Mouse (Mus musculus) MEL (cell line): ENCODE data around the gene Rab31. TPM values are rescaled to one million over a fixed set of nuclear protein-coding genes. Genes with fewer than 3 reads are reported as not detected.
A peak's percentile ranks its signal among the peaks of the same experiment; 100 is the strongest.

Experiments used
- DNase-seq: peaks from one replicate; pipeline ENCODE4 v3.0.0; 2011; ENCODE audit warnings: low read depth, low spot score
- H3K27ac ChIP-seq: 2 replicates; pipeline ENCODE4 v1.5.1; 2012; ENCODE audit warnings: low read depth, mild to moderate bottlenecking, control low read depth, low read length, moderate library complexity; ENCODE audit not compliant: control insufficient read depth
- H3K27me3 ChIP-seq, 2 experiments: fragments of 150-350 bp in 1 of 2; sonication (generic) in 1 of 2; 2 replicates each; pipeline ENCODE4 v1.6.1; 2012; ENCODE audit warnings: low read length in 2 of 2, mild to moderate bottlenecking in 2 of 2, improper control_type of control experiment in 1 of 2, moderate library complexity in 1 of 2; ENCODE audit not compliant: insufficient read depth in 2 of 2, control insufficient read depth in 1 of 2
- H3K36me3 ChIP-seq, 2 experiments: 2 replicates each; pipeline ENCODE4 v1.6.1; 2012 to 2014; ENCODE audit warnings: low read length in 2 of 2, improper control_type of control experiment in 1 of 2, inconsistent platforms in 1 of 2, mild to moderate bottlenecking in 1 of 2; ENCODE audit not compliant: insufficient read depth in 2 of 2, control insufficient read depth in 1 of 2
- H3K4me1 ChIP-seq, 2 experiments: fragments of 150-350 bp in 1 of 2; sonication (generic) in 1 of 2; 2 replicates each; pipeline ENCODE4 v1.6.1; 2012; ENCODE audit warnings: low read length in 2 of 2, improper control_type of control experiment in 1 of 2, mild to moderate bottlenecking in 1 of 2; ENCODE audit not compliant: insufficient read depth in 2 of 2, control insufficient read depth in 1 of 2
- H3K4me3 ChIP-seq, 2 experiments: fragments of 150-350 bp in 1 of 2; sonication (generic) in 1 of 2; 2 replicates each; pipeline ENCODE4 v1.5.1; 2012; ENCODE audit warnings: low read depth in 2 of 2, low read length in 2 of 2, mild to moderate bottlenecking in 2 of 2, moderate library complexity in 2 of 2, control low read depth in 1 of 2, improper control_type of control experiment in 1 of 2; ENCODE audit not compliant: control insufficient read depth in 1 of 2, insufficient read depth in 1 of 2
- H3K79me2 ChIP-seq: 2 replicates; pipeline ENCODE4 v1.6.1; 2012; ENCODE audit warnings: mild to moderate bottlenecking, low read length, moderate library complexity; ENCODE audit not compliant: control insufficient read depth, poor library complexity, insufficient read depth
- H3K9ac ChIP-seq: 2 replicates; pipeline ENCODE4 v1.6.1; 2012; ENCODE audit warnings: low read depth, mild to moderate bottlenecking, control low read depth, low read length, moderate library complexity; ENCODE audit not compliant: control insufficient read depth, poor library complexity, severe bottlenecking
- H3K9me3 ChIP-seq: fragments of 150-350 bp; sonication (generic); replicated peaks from 2 replicates; pipeline ENCODE4 v1.6.1; 2012; ENCODE audit warnings: mild to moderate bottlenecking, low read length, improper control_type of control experiment, moderate library complexity; ENCODE audit not compliant: insufficient read depth
- BHLHE40 ChIP-seq: IDR thresholded peaks from 2 replicates; pipeline ENCODE4 v1.6.1; 2012; ENCODE audit warnings: low read depth, mild to moderate bottlenecking, inconsistent platforms, low read length, improper control_type of control experiment, borderline replicate concordance
- CHD2 ChIP-seq: IDR thresholded peaks from 2 replicates; pipeline ENCODE4 v1.6.1; 2011; ENCODE audit warnings: low read length, improper control_type of control experiment
- CTCF ChIP-seq, 3 experiments: IDR thresholded peaks in 2 of 3; conservative IDR thresholded peaks in 1 of 3; 2 replicates each; pipeline ENCODE4 v1.5.1; 2011 to 2012; ENCODE audit warnings: low read length in 3 of 3, low read depth in 2 of 3, mild to moderate bottlenecking in 2 of 3, improper control_type of control experiment in 1 of 3, inconsistent platforms in 1 of 3, mixed read lengths in 1 of 3, moderate library complexity in 1 of 3; ENCODE audit not compliant: control insufficient read depth in 1 of 3, insufficient read depth in 1 of 3, poor library complexity in 1 of 3, severe bottlenecking in 1 of 3
- E2F4 ChIP-seq: IDR thresholded peaks from 2 replicates; pipeline ENCODE4 v1.6.1; 2011; ENCODE audit warnings: low read depth, low read length, improper control_type of control experiment, borderline replicate concordance
- ELF1 ChIP-seq: IDR thresholded peaks from 2 replicates; pipeline ENCODE4 v1.6.1; 2014; ENCODE audit warnings: low read depth, mild to moderate bottlenecking, inconsistent platforms, low read length, improper control_type of control experiment, moderate library complexity
- EP300 ChIP-seq, 2 experiments: IDR thresholded peaks; 2 replicates each; pipeline ENCODE4 v1.6.1; 2011; ENCODE audit warnings: improper control_type of control experiment in 2 of 2, low read length in 2 of 2, low read depth in 1 of 2, mild to moderate bottlenecking in 1 of 2
- ETS1 ChIP-seq: IDR thresholded peaks from 2 replicates; pipeline ENCODE4 v1.6.1; 2012; ENCODE audit warnings: low read depth, mild to moderate bottlenecking, inconsistent platforms, low read length, improper control_type of control experiment, moderate library complexity
- GABPA ChIP-seq: IDR thresholded peaks from 2 replicates; pipeline ENCODE4 v1.6.1; 2012; ENCODE audit warnings: low read depth, mild to moderate bottlenecking, inconsistent platforms, low read length, improper control_type of control experiment, moderate library complexity
- GATA1 ChIP-seq: IDR thresholded peaks from 2 replicates; pipeline ENCODE4 v1.6.1; 2011; ENCODE audit warnings: low read depth, low read length, improper control_type of control experiment
- HCFC1 ChIP-seq: IDR thresholded peaks from 2 replicates; pipeline ENCODE4 v1.6.1; 2012; ENCODE audit warnings: low read depth, mild to moderate bottlenecking, inconsistent platforms, low read length, improper control_type of control experiment, moderate library complexity
- JUND ChIP-seq: IDR thresholded peaks from 2 replicates; pipeline ENCODE4 v1.6.1; 2011; ENCODE audit warnings: low read depth, mild to moderate bottlenecking, improper control_type of control experiment, low read length
- KAT2A ChIP-seq: conservative IDR thresholded peaks from 2 replicates; pipeline ENCODE4 v1.6.1; 2012; ENCODE audit warnings: low read depth, low read length, improper control_type of control experiment, inconsistent platforms
- MAX ChIP-seq: IDR thresholded peaks from 2 replicates; pipeline ENCODE4 v1.6.1; 2011; ENCODE audit warnings: low read length, improper control_type of control experiment
- MAZ ChIP-seq: IDR thresholded peaks from 2 replicates; pipeline ENCODE4 v1.6.1; 2012; ENCODE audit warnings: low read depth, mild to moderate bottlenecking, inconsistent platforms, low read length, improper control_type of control experiment
- MEF2A ChIP-seq: IDR thresholded peaks from 2 replicates; pipeline ENCODE4 v1.6.1; 2014; ENCODE audit warnings: low read depth, mild to moderate bottlenecking, inconsistent platforms, low read length, improper control_type of control experiment; ENCODE audit not compliant: poor library complexity, insufficient replicate concordance, severe bottlenecking; ENCODE audit errors: extremely low read depth
- MXI1 ChIP-seq: IDR thresholded peaks from 2 replicates; pipeline ENCODE4 v1.6.1; 2011; ENCODE audit warnings: mild to moderate bottlenecking, low read depth, low read length, improper control_type of control experiment
- MYB ChIP-seq: IDR thresholded peaks from 2 replicates; pipeline ENCODE4 v1.6.1; 2011; ENCODE audit warnings: mild to moderate bottlenecking, low read depth, low read length, improper control_type of control experiment
- NRF1 ChIP-seq: IDR thresholded peaks from 2 replicates; pipeline ENCODE4 v1.6.1; 2014; ENCODE audit warnings: low read depth, mild to moderate bottlenecking, inconsistent platforms, low read length, improper control_type of control experiment, moderate library complexity; ENCODE audit not compliant: poor library complexity, insufficient read depth, severe bottlenecking
- POLR2AphosphoS2 ChIP-seq: IDR thresholded peaks from 2 replicates; pipeline ENCODE4 v1.6.1; 2011; ENCODE audit warnings: low read length, improper control_type of control experiment
- POLR2AphosphoS5 ChIP-seq: IDR thresholded peaks from 2 replicates; pipeline ENCODE4 v1.6.1; 2012; ENCODE audit warnings: low read depth, borderline replicate concordance, mild to moderate bottlenecking, inconsistent platforms, low read length, moderate library complexity, mixed read lengths
- RCOR1 ChIP-seq: IDR thresholded peaks from 2 replicates; pipeline ENCODE4 v1.6.1; 2012; ENCODE audit warnings: low read depth, mild to moderate bottlenecking, inconsistent platforms, low read length, improper control_type of control experiment
- SIN3A ChIP-seq: IDR thresholded peaks from 2 replicates; pipeline ENCODE4 v1.6.1; 2012; ENCODE audit warnings: low read length, improper control_type of control experiment, inconsistent platforms
- SMC3 ChIP-seq: IDR thresholded peaks from 2 replicates; pipeline ENCODE4 v1.6.1; 2011; ENCODE audit warnings: low read depth, low read length, improper control_type of control experiment
- TAL1 ChIP-seq: IDR thresholded peaks from 2 replicates; pipeline ENCODE4 v1.6.1; 2012; ENCODE audit warnings: mild to moderate bottlenecking, inconsistent platforms, low read length, moderate library complexity, mixed read lengths
- TBP ChIP-seq: IDR thresholded peaks from 2 replicates; pipeline ENCODE4 v1.8.0; 2011; ENCODE audit warnings: low read depth, low read length, improper control_type of control experiment
- TCF12 ChIP-seq: IDR thresholded peaks from 2 replicates; pipeline ENCODE4 v1.6.1; 2014; ENCODE audit warnings: low read depth, mild to moderate bottlenecking, inconsistent platforms, low read length, improper control_type of control experiment, moderate library complexity
- USF1 ChIP-seq: IDR thresholded peaks from 2 replicates; pipeline ENCODE4 v1.6.1; 2014; ENCODE audit warnings: low read depth, mild to moderate bottlenecking, inconsistent platforms, low read length, improper control_type of control experiment, moderate library complexity
- USF2 ChIP-seq, 2 experiments: IDR thresholded peaks; 2 replicates each; pipeline ENCODE4 v1.6.1; 2011 to 2012; ENCODE audit warnings: improper control_type of control experiment in 2 of 2, low read length in 2 of 2, borderline replicate concordance in 1 of 2, inconsistent platforms in 1 of 2, low read depth in 1 of 2, mild to moderate bottlenecking in 1 of 2; ENCODE audit not compliant: insufficient read depth in 1 of 2
- ZC3H11A ChIP-seq: IDR thresholded peaks from 2 replicates; pipeline ENCODE4 v1.6.1; 2012; ENCODE audit warnings: low read depth, mild to moderate bottlenecking, inconsistent platforms, low read length, improper control_type of control experiment
- ZKSCAN1 ChIP-seq: IDR thresholded peaks from 2 replicates; pipeline ENCODE4 v1.6.1; 2012; ENCODE audit warnings: low read depth, mild to moderate bottlenecking, inconsistent platforms, low read length, improper control_type of control experiment, moderate library complexity
- polyA plus RNA-seq, 2 experiments: library from polyadenylated mRNA; stranded (reverse) in 1 of 2; unstranded in 1 of 2; fragments of >175 nt in 1 of 2; fragments of >200 nt in 1 of 2; gene quantifications; 2 replicates each; pipeline versions ENCODE4 v1.2.1 to v1.2.4; 2012; ENCODE audit warnings: low replicate concordance in 2 of 2, low read depth in 1 of 2; ENCODE audit not compliant: insufficient read length in 2 of 2, insufficient read depth in 1 of 2, missing spikeins in 1 of 2
- total RNA-seq: library from RNA; depleted of rRNA; stranded (reverse); fragments of 300-350 nt; gene quantifications from 2 replicates; pipeline ENCODE4 v1.2.3, GENCODE M21; 2012

Gene Rab31
- total and polyA plus RNA-seq, 3 experiments = 23.6 to 25.7 TPM; not detected in 1

- DNase-seq = peak; percentile 60
- H3K9me3 ChIP-seq = no peaks in the 10 kb centered on the region
- TF ChIP-seq HCFC1 (0 out of 2 replicates have a peak, but pooled peaks have one; percentile 32), POLR2AphosphoS5 (no peak), POLR2AphosphoS2 (no peak), ELF1 (no peak), GATA1 (peak; percentile 72), TBP (no peak), TAL1 (peak; percentile 61), NRF1 (no peak), ETS1 (peak; percentile 75), MEF2A (no peak), RCOR1 (0 out of 2 replicates have a peak, but pooled peaks have one; percentile 15), KAT2A (no peak), USF1 (0 out of 2 replicates have a peak, but pooled peaks have one; percentile 8), MXI1 (peak; percentile 21; the same call in 1 of the 2 replicates), CTCF (IDR thresholded peaks at IDR 0.05 in 2 of 3, conservative IDR thresholded peaks at IDR 0.05 in 1 of 3; ENCODE audit: control insufficient read depth in 1 of 3, insufficient read depth in 1 of 3, low read depth in 2 of 3, low read length in 3 of 3, poor library complexity in 1 of 3, severe bottlenecking in 1 of 3) (no peak), CHD2 (no peak), JUND (no peak), MAX (peak; percentile 37; the same call in 1 of the 2 replicates), GABPA (no peak), USF2 (IDR thresholded peaks at IDR 0.05; ENCODE audit: borderline replicate concordance in 1 of 2, insufficient read depth in 1 of 2, low read depth in 1 of 2, low read length in 2 of 2) (no peak), EP300 (IDR thresholded peaks at IDR 0.05; ENCODE audit: low read depth in 1 of 2, low read length in 2 of 2) (peak; percentile 66 to 77), MAZ (no peak), SIN3A (0 out of 2 replicates have a peak, but pooled peaks have one; percentile 26), BHLHE40 (peak; percentile 47; the same call in 1 of the 2 replicates), E2F4 (no peak), TCF12 (peak; percentile 84), ZKSCAN1 (no peak), MYB (no peak), ZC3H11A (no peak), SMC3 (peak; percentile 7; the same call in 1 of the 2 replicates)
- TF ChIP-seq, all 39 proteins: peak for 13
Observed at GRCm38 (mm10) chr17:65656076-65656475, 116.5 kb downstream of the Rab31 start.

More at GRCm38 (mm10) chr17:65656076-65656475, 116.5 kb downstream of the Rab31 start:
- Histone ChIP-seq H3K27ac (peak overlapping the region; percentile 81), H3K79me2 (no peaks in the 10 kb centered on the region), H3K36me3 (peaks cover 0 to 22% of the 10 kb centered on the region in 2 experiments; a peak in 2 of 4 replicates), H3K27me3 (no peaks in the 10 kb centered on the region), H3K4me3 (no peak overlapping the region), H3K4me1 (peaks cover 13 to 27% of the 10 kb centered on the region in 2 experiments), H3K9ac (no peak overlapping the region)
